Mouse (Mus musculus): Measurements from ENCODE around the gene Car15. TPM values are rescaled to one million over a fixed set of nuclear protein-coding genes. Genes with fewer than 3 reads are reported as not detected.
A peak's percentile ranks its signal among the peaks of the same experiment; 100 is the strongest.

Gene Car15
- polyA plus RNA-seq, 1 experiment from 2014 or later, result 3.4 TPM

DNA sequence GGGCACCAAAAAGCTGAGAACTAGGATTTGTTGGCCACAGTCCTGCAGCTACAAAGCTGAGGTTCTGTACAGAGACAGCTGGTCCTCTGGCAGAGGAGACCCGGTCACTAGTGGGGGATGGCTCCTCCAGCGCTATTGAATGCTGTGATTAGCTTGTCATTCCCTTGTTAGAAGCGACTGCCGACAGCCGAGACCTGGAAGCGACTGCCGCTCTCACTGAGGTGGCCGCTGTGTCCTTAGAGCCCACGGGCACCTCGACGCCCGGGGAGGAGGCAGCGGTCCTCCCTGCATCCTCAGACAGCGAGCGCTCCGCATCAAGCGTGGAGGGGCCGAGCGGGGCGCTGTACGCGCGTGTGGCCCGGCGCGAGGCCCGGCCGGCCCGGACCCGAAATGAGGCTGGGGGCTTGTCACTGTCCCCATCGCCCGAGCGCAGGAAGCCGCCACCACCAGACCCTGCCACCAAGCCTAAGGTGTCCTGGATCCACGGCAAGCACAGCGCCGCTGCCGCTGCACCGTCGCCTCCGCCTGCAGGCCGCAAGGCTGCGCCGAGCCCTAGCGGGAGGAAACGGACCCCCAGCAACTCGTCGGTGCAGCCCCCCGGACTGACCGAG, 31.5 kb downstream of the Car15 start:
- Histone ChIP-seq H3K4me1 (replicated peaks; ENCODE audit: control insufficient read depth, insufficient read depth, low read length) (peaks cover 47% of the 10 kb centered on the region), H3K4me3 (replicated peaks; ENCODE audit: low read length) (peak overlapping the region; percentile 67), H3K27me3 (ENCODE audit: control insufficient read depth, insufficient read depth, low read length) (peaks cover 51% of the 10 kb centered on the region), H3K36me3 (replicated peaks; ENCODE audit: control insufficient read depth, insufficient read depth) (no peaks in the 10 kb centered on the region), H3K27ac (peak overlapping the region; percentile 81), H3K9me3 (ENCODE audit: control insufficient read depth, low read length) (no peaks in the 10 kb centered on the region), H3K4me2 (replicated peaks) (peak overlapping the region; percentile 98), H3K9ac (peak overlapping the region; percentile 92)
- DNase-seq (ENCODE audit: low spot score) (peak; percentile 36), ATAC-seq (ENCODE audit: low FRiP score) (peak; percentile 25)
- WGBS, result 3% methylated on average over 48 of the region's 50 CpGs

DNA sequence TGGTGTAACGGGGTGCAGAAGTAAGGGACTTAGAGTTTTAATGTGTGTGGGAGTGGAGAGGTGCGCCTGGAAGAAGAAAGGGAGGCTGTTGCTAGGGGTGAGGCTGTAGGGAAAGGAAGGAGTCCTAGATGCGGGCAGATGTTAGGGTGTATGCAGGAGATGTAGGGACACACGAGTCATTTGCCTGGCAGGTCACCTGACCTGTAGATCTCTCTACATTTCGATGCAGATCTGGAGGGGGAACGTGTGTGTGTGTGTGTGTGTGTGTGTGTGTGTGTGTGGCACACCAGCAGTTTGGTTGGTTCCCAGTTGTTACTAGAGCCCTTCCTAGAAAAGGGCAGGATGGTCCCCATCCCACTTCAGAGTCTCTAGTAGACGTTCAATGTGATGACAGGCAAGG, 33.2 kb downstream of the Car15 start:
- 11% methylated on average over 7 of the region's 7 CpGs for WGBS
- ATAC-seq (ENCODE audit: low FRiP score) (no peak), DNase-seq (ENCODE audit: low spot score) (no peak)
- Histone ChIP-seq H3K4me3 (replicated peaks; ENCODE audit: low read length) (peak overlapping the region; percentile 20; the same call in 1 of the 2 replicates), H3K4me1 (replicated peaks; ENCODE audit: control insufficient read depth, insufficient read depth, low read length) (peaks cover 44% of the 10 kb centered on the region), H3K9me3 (ENCODE audit: control insufficient read depth, low read length) (no peaks in the 10 kb centered on the region), H3K36me3 (replicated peaks; ENCODE audit: control insufficient read depth, insufficient read depth) (no peaks in the 10 kb centered on the region), H3K27me3 (ENCODE audit: control insufficient read depth, insufficient read depth, low read length) (peaks cover 66% of the 10 kb centered on the region), H3K4me2 (replicated peaks) (peak overlapping the region; percentile 47), H3K27ac (no peak overlapping the region), H3K9ac (no peak overlapping the region)

DNA sequence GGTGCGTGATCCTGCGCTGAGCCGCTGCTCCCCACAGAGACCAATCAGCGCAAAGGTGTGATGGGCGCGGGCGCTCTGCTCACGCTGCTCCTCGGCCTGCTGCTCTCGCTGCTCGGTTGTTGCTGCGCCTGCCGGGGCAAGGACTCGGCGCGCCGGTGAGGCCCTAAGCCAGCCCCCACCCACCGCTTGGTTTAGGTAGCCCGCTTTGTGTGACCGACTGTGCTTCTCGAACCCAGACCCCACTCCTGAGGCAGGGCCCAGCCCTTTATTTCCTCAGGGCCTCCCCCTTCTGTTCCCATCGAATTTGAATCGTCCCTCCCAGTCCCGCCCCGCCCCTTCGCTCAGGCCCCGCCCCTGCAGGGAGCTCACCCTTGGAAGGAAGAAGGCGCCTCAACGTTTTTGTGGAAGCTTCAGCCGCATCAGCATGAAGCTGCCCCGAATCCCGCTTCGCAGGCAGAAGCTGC, 33.7 kb downstream of the Car15 start:
- Histone ChIP-seq H3K36me3 (replicated peaks; ENCODE audit: control insufficient read depth, insufficient read depth) (no peaks in the 10 kb centered on the region), H3K4me2 (replicated peaks) (peak overlapping the region; percentile 47), H3K9ac (0 out of 2 replicates have a peak overlapping the region, but pooled peaks have one; percentile 2), H3K27ac (no peak overlapping the region), H3K27me3 (ENCODE audit: control insufficient read depth, insufficient read depth, low read length) (peaks cover 71% of the 10 kb centered on the region), H3K4me1 (replicated peaks; ENCODE audit: control insufficient read depth, insufficient read depth, low read length) (peaks cover 39% of the 10 kb centered on the region), H3K9me3 (ENCODE audit: control insufficient read depth, low read length) (no peaks in the 10 kb centered on the region), H3K4me3 (replicated peaks; ENCODE audit: low read length) (peak overlapping the region; percentile 20)
- no peak for ATAC-seq (ENCODE audit: low FRiP score)
- DNase-seq (ENCODE audit: low spot score), result no peak
- WGBS, result 3% methylated on average over 33 of the region's 33 CpGs

DNA sequence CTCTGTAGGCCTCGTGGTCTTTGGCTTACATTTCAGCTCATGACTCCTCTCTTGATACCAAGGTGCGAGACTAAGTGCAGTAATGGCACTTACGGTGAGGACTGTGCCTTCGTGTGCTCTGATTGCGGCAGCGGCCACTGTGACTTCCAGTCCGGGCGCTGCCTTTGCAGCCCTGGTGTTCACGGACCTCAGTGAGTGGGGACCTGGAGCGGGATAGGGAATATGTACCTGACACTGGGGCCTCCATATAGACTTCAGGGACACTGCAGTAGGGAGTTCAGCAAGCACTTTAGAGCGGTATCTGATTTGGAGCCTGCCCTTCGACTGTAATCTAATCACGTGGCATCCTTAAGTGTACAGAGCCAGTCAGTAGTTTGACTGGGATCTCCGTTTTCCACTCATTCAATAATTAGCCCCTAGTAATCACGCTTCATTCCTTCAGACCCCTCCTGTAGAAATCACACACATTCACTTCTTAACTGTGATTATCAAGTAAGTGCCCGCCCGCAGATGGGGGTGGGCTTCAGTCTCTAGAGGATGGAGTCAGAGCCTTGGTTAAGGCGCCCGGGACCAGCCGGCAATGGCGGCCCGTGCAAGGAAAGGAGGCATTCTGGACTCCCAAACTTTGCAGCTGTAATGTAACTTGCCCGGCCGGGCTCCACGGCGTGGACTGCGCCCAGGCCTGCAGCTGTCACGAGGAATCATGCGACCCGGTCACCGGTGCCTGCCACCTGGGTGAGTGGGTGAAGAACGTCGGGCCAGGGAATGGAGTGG, 34.3 kb downstream of the Car15 start:
- Histone ChIP-seq H3K4me3 (replicated peaks; ENCODE audit: low read length) (peak overlapping the region; percentile 33), H3K36me3 (replicated peaks; ENCODE audit: control insufficient read depth, insufficient read depth) (no peaks in the 10 kb centered on the region), H3K4me2 (replicated peaks) (peak overlapping the region; percentile 64), H3K4me1 (replicated peaks; ENCODE audit: control insufficient read depth, insufficient read depth, low read length) (peaks cover 37% of the 10 kb centered on the region), H3K27me3 (ENCODE audit: control insufficient read depth, insufficient read depth, low read length) (peaks cover 78% of the 10 kb centered on the region), H3K9ac (0 out of 2 replicates have a peak overlapping the region, but pooled peaks have one; percentile 2), H3K27ac (no peak overlapping the region), H3K9me3 (ENCODE audit: control insufficient read depth, low read length) (no peaks in the 10 kb centered on the region)
- DNase-seq (ENCODE audit: low spot score) (no peak), ATAC-seq (ENCODE audit: low FRiP score) (no peak)
- 8% methylated on average over 33 of the region's 33 CpGs for WGBS

DNA sequence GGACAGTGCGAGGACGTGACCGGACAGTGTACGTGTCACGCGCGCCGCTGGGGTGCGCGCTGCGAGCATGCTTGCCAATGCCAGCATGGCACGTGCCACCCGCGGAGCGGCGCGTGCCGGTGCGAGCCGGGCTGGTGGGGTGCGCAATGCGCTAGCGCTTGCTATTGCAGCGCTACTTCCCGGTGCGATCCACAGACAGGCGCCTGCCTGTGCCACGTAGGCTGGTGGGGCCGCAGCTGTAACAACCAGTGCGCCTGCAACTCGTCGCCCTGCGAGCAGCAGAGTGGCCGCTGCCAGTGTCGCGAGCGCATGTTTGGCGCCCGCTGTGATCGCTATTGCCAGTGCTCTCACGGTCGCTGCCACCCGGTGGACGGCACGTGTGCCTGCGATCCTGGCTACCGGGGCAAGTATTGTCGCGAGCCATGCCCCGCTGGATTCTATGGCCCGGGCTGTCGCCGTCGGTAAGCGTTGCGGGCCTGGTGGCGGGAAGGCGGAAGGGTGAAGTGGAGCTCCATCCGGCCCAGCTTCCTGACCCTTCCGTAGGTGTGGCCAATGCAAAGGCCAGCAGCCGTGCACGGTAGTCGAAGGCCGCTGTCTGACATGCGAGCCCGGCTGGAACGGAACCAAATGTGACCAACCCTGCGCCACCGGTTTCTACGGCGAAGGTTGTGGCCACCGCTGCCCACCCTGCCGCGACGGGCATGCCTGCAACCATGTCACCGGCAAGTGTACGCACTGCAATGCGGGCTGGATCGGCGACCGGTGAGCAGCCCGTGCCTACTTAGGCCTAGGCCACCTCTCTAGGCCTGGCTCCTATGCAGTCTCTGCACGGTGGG, 35.1 kb downstream of the Car15 start:
- Histone ChIP-seq H3K4me2 (replicated peaks) (peak overlapping the region; percentile 64), H3K4me1 (replicated peaks; ENCODE audit: control insufficient read depth, insufficient read depth, low read length) (peaks cover 37% of the 10 kb centered on the region)
- ATAC-seq (ENCODE audit: low FRiP score), result no peak

DNA sequence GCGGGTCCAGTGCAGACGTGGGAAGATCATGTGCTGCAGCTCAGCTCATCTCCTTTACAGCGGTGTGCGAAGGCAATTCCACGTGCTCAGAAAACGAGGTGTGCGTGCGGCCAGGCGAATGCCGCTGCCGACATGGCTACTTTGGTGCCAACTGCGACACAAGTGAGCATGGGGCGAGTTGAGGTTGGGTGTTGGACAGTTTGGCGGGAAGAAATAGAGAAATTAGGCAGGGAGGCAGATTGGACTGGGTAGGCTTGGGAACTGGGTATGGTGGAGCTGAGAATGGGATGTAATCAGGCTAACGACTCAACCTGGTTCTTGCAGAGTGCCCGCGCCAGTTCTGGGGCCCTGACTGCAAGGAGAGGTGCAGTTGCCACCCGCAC, 35.7 kb downstream of the Car15 start:
- WGBS, result 5% methylated on average over 18 of the region's 18 CpGs
- H3K9ac ChIP-seq, result peak overlapping the region; percentile 46; the same call in 1 of the 2 replicates
- H3K9me3 ChIP-seq (ENCODE audit: control insufficient read depth, low read length), result no peaks in the 10 kb centered on the region
- no peak overlapping the region for H3K27ac ChIP-seq
- DNase-seq (ENCODE audit: low spot score) (no peak), ATAC-seq (ENCODE audit: low FRiP score) (no peak)
- no peaks in the 10 kb centered on the region for H3K36me3 ChIP-seq (replicated peaks; ENCODE audit: control insufficient read depth, insufficient read depth)
- H3K4me2 ChIP-seq (replicated peaks), result peak overlapping the region; percentile 64
- H3K4me3 ChIP-seq (replicated peaks; ENCODE audit: low read length), result peak overlapping the region; percentile 33
- peaks cover 32% of the 10 kb centered on the region for H3K4me1 ChIP-seq (replicated peaks; ENCODE audit: control insufficient read depth, insufficient read depth, low read length)
- peaks cover 92% of the 10 kb centered on the region for H3K27me3 ChIP-seq (ENCODE audit: control insufficient read depth, insufficient read depth, low read length)

More for the DNA sequence above, 35.1 kb downstream of the Car15 start:
- 2% methylated on average over 81 of the region's 83 CpGs for WGBS
- H3K9me3 ChIP-seq (ENCODE audit: control insufficient read depth, low read length), result no peaks in the 10 kb centered on the region
- peak overlapping the region; percentile 33 for H3K4me3 ChIP-seq (replicated peaks; ENCODE audit: low read length)
- H3K36me3 ChIP-seq (replicated peaks; ENCODE audit: control insufficient read depth, insufficient read depth), result no peaks in the 10 kb centered on the region
- peaks cover 86% of the 10 kb centered on the region for H3K27me3 ChIP-seq (ENCODE audit: control insufficient read depth, insufficient read depth, low read length)
- DNase-seq (ENCODE audit: low spot score), result peak; percentile 40
- H3K27ac ChIP-seq, result no peak overlapping the region
- H3K9ac ChIP-seq, result peak overlapping the region; percentile 46; the same call in 1 of the 2 replicates

DNA sequence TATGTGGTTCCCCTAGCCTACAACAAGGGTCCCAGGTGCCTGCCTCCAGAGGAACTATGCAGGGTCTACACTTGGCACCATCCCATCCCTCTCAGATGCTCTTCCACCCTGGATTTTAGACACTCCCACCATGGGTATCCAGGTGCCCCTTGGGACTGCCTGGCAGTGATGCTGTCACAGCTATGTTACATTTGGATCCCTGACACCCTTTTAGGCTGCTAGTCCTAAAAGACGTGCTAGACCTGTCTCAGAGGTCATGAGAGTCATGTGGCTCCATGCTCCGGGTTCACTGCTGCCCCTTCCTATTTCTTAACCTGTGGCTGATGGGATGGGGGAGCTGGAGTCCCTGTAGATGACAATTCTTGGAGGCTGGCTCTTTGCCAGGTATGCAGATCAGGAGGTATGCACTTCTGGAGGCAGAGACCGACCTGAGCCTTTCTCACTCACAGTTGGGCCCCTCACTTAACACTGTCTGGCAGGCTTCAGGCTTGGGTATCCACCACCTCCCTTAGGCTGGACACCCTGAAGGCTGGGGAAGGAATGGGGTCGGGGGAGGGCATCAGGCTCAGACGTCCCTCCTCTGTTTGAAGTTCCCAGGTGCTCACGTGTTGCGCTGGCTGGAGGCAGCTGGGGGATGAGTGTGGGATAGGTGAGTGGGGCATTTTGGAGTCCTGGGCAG, 36.2 kb downstream of the Car15 start:
- H3K27me3 ChIP-seq (ENCODE audit: control insufficient read depth, insufficient read depth, low read length), result peaks cover 95% of the 10 kb centered on the region
- 1% methylated on average over 7 of the region's 7 CpGs for WGBS
- ATAC-seq (ENCODE audit: low FRiP score) (no peak), DNase-seq (ENCODE audit: low spot score) (no peak)
- H3K4me3 ChIP-seq (replicated peaks; ENCODE audit: low read length), result peak overlapping the region; percentile 33; the same call in 1 of the 2 replicates
- H3K4me1 ChIP-seq (replicated peaks; ENCODE audit: control insufficient read depth, insufficient read depth, low read length), result peaks cover 37% of the 10 kb centered on the region
- peak overlapping the region; percentile 64 for H3K4me2 ChIP-seq (replicated peaks)
- no peaks in the 10 kb centered on the region for H3K9me3 ChIP-seq (ENCODE audit: control insufficient read depth, low read length)
- no peak overlapping the region for H3K27ac ChIP-seq
- H3K36me3 ChIP-seq (replicated peaks; ENCODE audit: control insufficient read depth, insufficient read depth), result no peaks in the 10 kb centered on the region
- H3K9ac ChIP-seq, result no peak overlapping the region

DNA sequence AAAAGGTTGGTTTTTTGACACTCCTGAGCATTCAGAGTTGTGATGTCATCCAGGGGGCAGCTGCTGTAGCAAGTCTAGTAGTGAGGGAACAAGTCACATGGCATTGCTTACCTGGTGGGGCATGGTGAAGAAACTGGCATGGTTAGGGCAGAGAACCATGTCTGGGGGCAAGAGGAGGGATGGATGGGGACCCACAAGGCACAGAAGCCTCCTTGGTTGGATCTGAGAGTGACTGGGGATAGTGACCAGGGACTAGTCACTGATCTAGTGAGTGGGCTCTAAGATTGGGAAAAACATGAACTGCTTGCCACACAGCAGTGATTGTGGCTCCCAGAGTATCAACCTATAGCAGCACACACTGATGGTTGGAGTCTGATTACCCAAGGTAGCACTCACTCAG, 38.6 kb downstream of the Car15 start:
- no peak for ATAC-seq (ENCODE audit: low FRiP score)
- H3K27me3 ChIP-seq (ENCODE audit: control insufficient read depth, insufficient read depth, low read length), result peaks cover 92% of the 10 kb centered on the region
- no peak for DNase-seq (ENCODE audit: low spot score)
- no peaks in the 10 kb centered on the region for H3K36me3 ChIP-seq (replicated peaks; ENCODE audit: control insufficient read depth, insufficient read depth)
- no peak overlapping the region for H3K27ac ChIP-seq
- H3K4me3 ChIP-seq (replicated peaks; ENCODE audit: low read length), result no peak overlapping the region
- no peaks in the 10 kb centered on the region for H3K9me3 ChIP-seq (ENCODE audit: control insufficient read depth, low read length)
- no peak overlapping the region for H3K9ac ChIP-seq
- no peak overlapping the region for H3K4me2 ChIP-seq (replicated peaks)
- H3K4me1 ChIP-seq (replicated peaks; ENCODE audit: control insufficient read depth, insufficient read depth, low read length), result peaks cover 28% of the 10 kb centered on the region

Data from hindbrain, embryonic 14.5 days (tissue).